Mouse (Mus musculus): ENCODE results near the gene Nabp1. TPM values are rescaled to one million over a fixed set of nuclear protein-coding genes. Genes with fewer than 3 reads are reported as not detected.
A peak's percentile ranks its signal among the peaks of the same experiment; 100 is the strongest.

The Nabp1 gene
- polyA plus RNA-seq (2016; fragmentation: Nextera tagmentation; extraction: Ambion mirVana), result 7.3 and 7.8 TPM in 2 replicates

- Histone ChIP-seq H3K4me1 (peaks cover 10% of the 10 kb centered on the region), H3K27ac (replicated peaks) (peak within 1 kb of the TSS; percentile 86), H3K4me3 (peak within 1 kb of the TSS; percentile 70), H3K9me3 (replicated peaks) (no peaks in the 10 kb centered on the region), H3K36me3 (no peaks in the 10 kb centered on the region), H3K27me3 (ENCODE audit: low read depth, poor library complexity, severe bottlenecking) (peaks cover 9% of the 10 kb centered on the region)
- under 1% methylated on average over 51 of the region's 51 CpGs for WGBS
- DNase-seq (ENCODE audit: low spot score), result peak; percentile 98
Observed at GRCm38 (mm10) chr1:51478262-51479026, at the start of gene Nabp1. TSS of gene Nabp1 (minus strand) at chr1:51478425.

- no peaks in the 10 kb centered on the region for H3K27me3 ChIP-seq (ENCODE audit: low read depth, poor library complexity, severe bottlenecking)
- no peak for DNase-seq (ENCODE audit: low spot score)
- no peaks in the 10 kb centered on the region for H3K36me3 ChIP-seq
- no peaks in the 10 kb centered on the region for H3K9me3 ChIP-seq (replicated peaks)
- H3K4me1 ChIP-seq, result peaks cover 3% of the 10 kb centered on the region; the same call in 1 of the 2 replicates
- H3K4me3 ChIP-seq, result no peak overlapping the region
- H3K27ac ChIP-seq (replicated peaks), result no peak overlapping the region
- 81% methylated on average over 1 of the region's 1 CpGs for WGBS
Observed at GRCm38 (mm10) chr1:51525563-51526265, 47.5 kb upstream of the Nabp1 start.

DNA sequence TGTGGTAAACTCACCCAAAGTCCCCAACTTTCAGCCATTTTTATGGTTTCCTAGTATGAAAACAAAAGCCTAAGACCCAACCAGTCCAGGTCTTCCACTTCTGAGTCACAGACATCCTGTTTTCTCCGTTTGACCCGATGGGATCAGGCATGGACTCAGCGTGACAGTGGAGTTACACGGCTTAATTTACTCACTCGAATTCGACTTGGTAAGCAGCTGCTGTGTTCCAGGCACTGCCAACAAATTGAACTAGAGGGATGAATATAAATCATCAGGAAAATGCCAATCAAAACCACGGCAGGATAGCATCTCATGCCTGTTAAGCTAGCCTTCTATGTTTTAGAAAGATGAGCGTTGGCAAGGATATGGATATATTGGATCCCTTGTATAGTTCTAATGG is 43.4 kb upstream of the Nabp1 start:
- Histone ChIP-seq H3K4me3 (no peak overlapping the region), H3K27me3 (ENCODE audit: low read depth, poor library complexity, severe bottlenecking) (no peaks in the 10 kb centered on the region), H3K27ac (replicated peaks) (no peak overlapping the region), H3K4me1 (no peaks in the 10 kb centered on the region), H3K9me3 (replicated peaks) (no peaks in the 10 kb centered on the region), H3K36me3 (no peaks in the 10 kb centered on the region)
- WGBS, result 83% methylated on average over 8 of the region's 8 CpGs
- no peak for DNase-seq (ENCODE audit: low spot score)

DNA sequence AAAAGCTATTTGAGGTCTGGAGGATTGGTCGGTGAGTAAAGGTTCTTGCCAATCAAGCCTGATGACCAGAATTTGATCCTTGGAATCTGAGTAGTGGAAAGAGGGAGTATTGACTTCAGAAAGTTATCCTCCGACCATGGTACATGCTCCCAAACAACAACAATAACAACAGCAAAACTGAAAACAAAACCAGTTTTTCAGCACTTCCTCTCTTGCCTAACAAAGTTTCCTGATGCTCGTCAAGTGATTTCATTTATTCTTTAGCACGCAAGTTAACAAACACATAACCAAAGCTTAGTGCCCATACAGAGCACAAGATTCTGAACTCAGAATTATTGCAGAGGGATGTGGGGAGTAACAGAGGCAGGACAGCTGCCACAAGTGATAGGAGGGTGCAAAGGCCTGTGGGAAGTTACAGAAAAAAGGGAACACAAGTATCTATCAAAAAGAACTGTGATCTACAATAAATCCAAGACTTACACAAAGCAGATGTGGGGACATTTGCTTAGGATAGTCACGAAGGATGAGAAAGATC is 42.1 kb upstream of the Nabp1 start:
- Histone ChIP-seq H3K4me3 (no peak overlapping the region), H3K27me3 (ENCODE audit: low read depth, poor library complexity, severe bottlenecking) (no peaks in the 10 kb centered on the region), H3K4me1 (no peaks in the 10 kb centered on the region), H3K9me3 (replicated peaks) (no peaks in the 10 kb centered on the region), H3K36me3 (no peaks in the 10 kb centered on the region), H3K27ac (replicated peaks) (no peak overlapping the region)
- no peak for DNase-seq (ENCODE audit: low spot score)
- 88% methylated on average over 5 of the region's 5 CpGs for WGBS

GRCm38 (mm10) chr1:51519112-51519511 is 40.9 kb upstream of the Nabp1 start:
- no peaks in the 10 kb centered on the region for H3K27me3 ChIP-seq (ENCODE audit: low read depth, poor library complexity, severe bottlenecking)
- H3K4me3 ChIP-seq, result no peak overlapping the region
- no peaks in the 10 kb centered on the region for H3K4me1 ChIP-seq
- no peaks in the 10 kb centered on the region for H3K36me3 ChIP-seq
- H3K27ac ChIP-seq (replicated peaks), result no peak overlapping the region
- no peaks in the 10 kb centered on the region for H3K9me3 ChIP-seq (replicated peaks)
- no peak for DNase-seq (ENCODE audit: low spot score)
- WGBS, result 87% methylated on average over 3 of the region's 3 CpGs

DNA sequence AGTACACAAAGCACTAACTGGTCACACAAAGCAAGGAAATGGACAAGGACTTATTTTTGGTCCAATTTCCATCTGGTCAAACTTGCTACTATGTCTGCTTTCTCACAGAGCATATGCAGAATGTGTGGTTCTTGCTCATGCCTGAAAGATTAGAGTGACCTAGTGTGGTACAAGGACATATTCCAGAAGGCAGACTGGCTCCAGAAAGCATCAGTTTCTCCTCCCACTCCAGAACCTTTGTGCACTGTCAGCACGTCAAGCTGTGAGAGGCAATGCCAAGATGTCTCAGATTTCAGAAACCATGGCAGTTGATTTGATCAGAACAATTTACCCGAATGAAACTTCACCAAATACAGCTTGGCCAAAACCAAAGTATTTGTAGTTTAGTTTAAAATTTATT is 37.4 kb upstream of the Nabp1 start:
- Histone ChIP-seq H3K36me3 (no peaks in the 10 kb centered on the region), H3K27me3 (ENCODE audit: low read depth, poor library complexity, severe bottlenecking) (no peaks in the 10 kb centered on the region), H3K4me3 (no peak overlapping the region), H3K27ac (replicated peaks) (no peak overlapping the region), H3K9me3 (replicated peaks) (no peaks in the 10 kb centered on the region), H3K4me1 (no peaks in the 10 kb centered on the region)
- 70% methylated on average over 2 of the region's 2 CpGs for WGBS
- DNase-seq (ENCODE audit: low spot score), result no peak

DNA sequence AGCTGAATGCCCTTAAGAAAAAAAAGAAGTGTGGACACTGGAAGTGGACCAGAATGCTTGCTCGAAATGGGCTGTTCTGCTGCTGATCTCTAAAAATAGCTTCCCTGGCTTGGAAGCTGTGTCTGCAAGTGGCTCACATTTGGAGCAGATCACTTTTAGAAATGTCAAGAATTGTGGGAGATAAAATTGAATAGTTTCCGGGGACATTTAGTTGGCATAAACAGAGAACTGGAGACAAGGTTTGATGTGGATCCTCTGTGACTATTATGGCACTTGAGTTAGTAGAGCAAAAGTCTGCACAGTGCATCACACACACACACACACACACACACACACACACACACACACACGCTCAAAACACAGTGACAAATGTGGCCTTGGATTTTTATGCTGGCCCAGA is 36.8 kb upstream of the Nabp1 start:
- Histone ChIP-seq H3K27me3 (ENCODE audit: low read depth, poor library complexity, severe bottlenecking) (no peaks in the 10 kb centered on the region), H3K36me3 (no peaks in the 10 kb centered on the region), H3K4me3 (no peak overlapping the region), H3K4me1 (no peaks in the 10 kb centered on the region), H3K9me3 (replicated peaks) (no peaks in the 10 kb centered on the region), H3K27ac (replicated peaks) (no peak overlapping the region)
- no peak for DNase-seq (ENCODE audit: low spot score)
- WGBS, result 96% methylated on average over 3 of the region's 3 CpGs

GRCm38 (mm10) chr1:51514379-51514778 is 36.2 kb upstream of the Nabp1 start:
- Histone ChIP-seq H3K4me3 (no peak overlapping the region), H3K27me3 (ENCODE audit: low read depth, poor library complexity, severe bottlenecking) (no peaks in the 10 kb centered on the region), H3K36me3 (no peaks in the 10 kb centered on the region), H3K4me1 (peaks cover 4% of the 10 kb centered on the region; the same call in 1 of the 2 replicates), H3K27ac (replicated peaks) (no peak overlapping the region), H3K9me3 (replicated peaks) (no peaks in the 10 kb centered on the region)
- DNase-seq (ENCODE audit: low spot score), result no peak
- WGBS, result 92% methylated on average over 2 of the region's 2 CpGs

- DNase-seq (ENCODE audit: low spot score), result no peak
- Histone ChIP-seq H3K27me3 (ENCODE audit: low read depth, poor library complexity, severe bottlenecking) (no peaks in the 10 kb centered on the region), H3K9me3 (replicated peaks) (no peaks in the 10 kb centered on the region), H3K4me3 (no peak overlapping the region), H3K36me3 (no peaks in the 10 kb centered on the region), H3K4me1 (peaks cover 15% of the 10 kb centered on the region), H3K27ac (replicated peaks) (no peak overlapping the region)
- WGBS, result 87% methylated on average over 7 of the region's 7 CpGs
Observed at GRCm38 (mm10) chr1:51513059-51513713, 35.0 kb upstream of the Nabp1 start.

GRCm38 (mm10) chr1:51512326-51512725 is 34.1 kb upstream of the Nabp1 start:
- H3K36me3 ChIP-seq, result no peaks in the 10 kb centered on the region
- H3K9me3 ChIP-seq (replicated peaks), result no peaks in the 10 kb centered on the region
- H3K27me3 ChIP-seq (ENCODE audit: low read depth, poor library complexity, severe bottlenecking), result no peaks in the 10 kb centered on the region
- WGBS, result 93% methylated on average over 2 of the region's 2 CpGs
- H3K4me1 ChIP-seq, result peaks cover 15% of the 10 kb centered on the region
- no peak for DNase-seq (ENCODE audit: low spot score)
- no peak overlapping the region for H3K4me3 ChIP-seq
- no peak overlapping the region for H3K27ac ChIP-seq (replicated peaks)

GRCm38 (mm10) chr1:51509776-51510175 is 31.6 kb upstream of the Nabp1 start:
- Histone ChIP-seq H3K27ac (replicated peaks) (no peak overlapping the region), H3K4me1 (peaks cover 15% of the 10 kb centered on the region), H3K36me3 (no peaks in the 10 kb centered on the region), H3K9me3 (replicated peaks) (no peaks in the 10 kb centered on the region), H3K4me3 (no peak overlapping the region), H3K27me3 (ENCODE audit: low read depth, poor library complexity, severe bottlenecking) (no peaks in the 10 kb centered on the region)
- DNase-seq (ENCODE audit: low spot score), result no peak
- WGBS, result 86% methylated on average over 8 of the region's 8 CpGs

- Histone ChIP-seq H3K4me3 (no peak overlapping the region), H3K27me3 (ENCODE audit: low read depth, poor library complexity, severe bottlenecking) (no peaks in the 10 kb centered on the region), H3K9me3 (replicated peaks) (no peaks in the 10 kb centered on the region), H3K4me1 (peaks cover 15% of the 10 kb centered on the region), H3K27ac (replicated peaks) (no peak overlapping the region), H3K36me3 (no peaks in the 10 kb centered on the region)
- WGBS, result 20% methylated on average over 7 of the region's 7 CpGs
- DNase-seq (ENCODE audit: low spot score), result peak; percentile 15
Observed at GRCm38 (mm10) chr1:51509083-51509482, 30.9 kb upstream of the Nabp1 start.
